Mouse (Mus musculus): Measurements from ENCODE around the gene Slc39a13. TPM values are rescaled to one million over a fixed set of nuclear protein-coding genes. Genes with fewer than 3 reads are reported as not detected.

Slc39a13 gene
- total RNA-seq, 1 experiment from 2014 or later: 16.8 TPM

GRCm38 (mm10) chr2:91018061-91018788 is 52.0 kb downstream of the Slc39a13 start:
- ATAC-seq (replicated peaks in 1 of 2; ENCODE audit: insufficient read depth in 1 of 2, low FRiP score in 2 of 2, low TSS enrichment in 1 of 2, low read depth in 1 of 2, poor library complexity in 2 of 2, severe bottlenecking in 2 of 2): no peak

- no peak for ATAC-seq (replicated peaks in 1 of 2; ENCODE audit: insufficient read depth in 1 of 2, low FRiP score in 2 of 2, low TSS enrichment in 1 of 2, low read depth in 1 of 2, poor library complexity in 2 of 2, severe bottlenecking in 2 of 2)
These were observed 54.8 kb downstream of the Slc39a13 start for GRCm38 (mm10) chr2:91015386-91015785.

DNA sequence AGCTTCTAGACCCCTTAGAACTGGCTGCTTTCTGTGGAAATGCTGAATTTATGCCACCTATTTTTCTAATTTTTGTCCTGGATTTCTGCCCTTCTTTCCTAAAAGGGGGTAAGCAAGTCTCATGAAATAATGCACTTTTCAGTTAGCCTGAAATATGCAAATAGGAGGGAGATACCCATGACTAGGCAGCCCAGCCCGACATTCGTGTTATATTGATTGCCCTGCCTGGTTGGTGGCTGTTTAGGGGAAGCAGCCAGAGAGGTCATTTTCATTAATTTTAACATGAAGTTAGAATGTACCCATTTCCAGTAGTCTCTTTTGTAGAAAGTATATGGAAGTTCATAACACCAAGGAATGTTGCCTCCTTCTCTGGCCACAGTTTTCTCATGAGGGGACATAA is 56.3 kb downstream of the Slc39a13 start:
- ATAC-seq (replicated peaks in 1 of 2; ENCODE audit: insufficient read depth in 1 of 2, low FRiP score in 2 of 2, low TSS enrichment in 1 of 2, low read depth in 1 of 2, poor library complexity in 2 of 2, severe bottlenecking in 2 of 2): no peak

Other genes starting within 250 kb of the Slc39a13 start
- 138 and 140 TPM in 2 replicates for gene Mtch2, start 223.3 kb downstream of the Slc39a13 start, total RNA-seq (2017)
- not detected in 2 replicates for gene C1qtnf4, start 184.6 kb downstream of the Slc39a13 start, total RNA-seq (2017)
- gene Kbtbd4, start 165.7 kb downstream of the Slc39a13 start, total RNA-seq (2017): 25.1 and 37.2 TPM in 2 replicates
- 62.2 and 92.6 TPM in 2 replicates for gene Ndufs3, start 165.6 kb downstream of the Slc39a13 start, total RNA-seq (2017)
- 34.6 and 53.8 TPM in 2 replicates for gene Celf1, start 130.0 kb downstream of the Slc39a13 start, total RNA-seq (2017)
- 0.88 and 2.6 TPM in 2 replicates for gene Rapsn, start 34.8 kb downstream of the Slc39a13 start, total RNA-seq (2017)
- gene Psmc3, start 16.4 kb downstream of the Slc39a13 start, total RNA-seq (2017): 238 and 247 TPM in 2 replicates
- gene Spi1, start 12.0 kb upstream of the Slc39a13 start, total RNA-seq (2017): 58.4 and 63.2 TPM in 2 replicates
- 0.69 TPM in 1 of 2 replicates, not detected in the other for gene Mybpc3, start 47.7 kb upstream of the Slc39a13 start, total RNA-seq (2017)
- 41.4 and 56.5 TPM in 2 replicates for gene Madd, start 113.4 kb upstream of the Slc39a13 start, total RNA-seq (2017)
- gene Nr1h3, start 132.4 kb upstream of the Slc39a13 start, total RNA-seq (2017): 0.25 TPM in 1 of 2 replicates, not detected in the other
- gene Acp2, start 132.5 kb upstream of the Slc39a13 start, total RNA-seq (2017): 7.9 and 11.4 TPM in 2 replicates
- gene Ddb2, start 166.6 kb upstream of the Slc39a13 start, total RNA-seq (2017): 30.8 and 33.9 TPM in 2 replicates
- gene Pacsin3, start 185.5 kb upstream of the Slc39a13 start, total RNA-seq (2017): 0.35 and 3.0 TPM in 2 replicates
- 32.4 and 47.7 TPM in 2 replicates for gene Arfgap2, start 194.6 kb upstream of the Slc39a13 start, total RNA-seq (2017)

All from hematopoietic stem cell, adult 5-6 weeks (primary cell).